Mouse (Mus musculus): Measurements from ENCODE around the gene Alcam. TPM values are rescaled to one million over a fixed set of nuclear protein-coding genes. Genes with fewer than 3 reads are reported as not detected.
A peak's percentile ranks its signal among the peaks of the same experiment; 100 is the strongest.

The Alcam gene
- polyA plus RNA-seq (2015; fragmentation: Nextera tagmentation; extraction: Ambion mirVana): 43.0 and 45.7 TPM in 2 replicates

GRCm38 (mm10) chr16:52453971-52454514 lies at the start of gene Alcam:
Alcam (minus strand) TSS chr16:52454074.
- no peaks in the 10 kb centered on the region for H3K27me3 ChIP-seq (ENCODE audit: control insufficient read depth, insufficient read depth, low read depth, low read length)
- peaks cover 2% of the 10 kb centered on the region; the same call in 1 of the 2 replicates for H3K4me1 ChIP-seq (replicated peaks; ENCODE audit: control insufficient read depth, insufficient read depth, low read length)
- H3K4me3 ChIP-seq (ENCODE audit: low read length): peak within 1 kb of the TSS; percentile 79
- ATAC-seq (ENCODE audit: low read depth): no peak
- no peaks in the 10 kb centered on the region for H3K9me3 ChIP-seq (ENCODE audit: control insufficient read depth, low read length)
- H3K4me2 ChIP-seq (ENCODE audit: low read depth, low read length): peak within 1 kb of the TSS; percentile 89
- WGBS: 2% methylated on average over 14 of the region's 14 CpGs
- H3K9ac ChIP-seq (ENCODE audit: low read length): peak within 1 kb of the TSS; percentile 55
- no peaks in the 10 kb centered on the region for H3K36me3 ChIP-seq (ENCODE audit: control insufficient read depth, insufficient read depth, low read length)
- H3K27ac ChIP-seq (ENCODE audit: low read length): peak within 1 kb of the TSS; percentile 56

GRCm38 (mm10) chr16:52498757-52499335 lies 45.0 kb upstream of the Alcam start:
- H3K4me1 ChIP-seq (replicated peaks; ENCODE audit: control insufficient read depth, insufficient read depth, low read length): no peaks in the 10 kb centered on the region
- H3K4me2 ChIP-seq (ENCODE audit: low read depth, low read length): no peak overlapping the region
- no peak for ATAC-seq (ENCODE audit: low read depth)
- no peak overlapping the region for H3K9ac ChIP-seq (ENCODE audit: low read length)
- no peak overlapping the region for H3K27ac ChIP-seq (ENCODE audit: low read length)
- no peak overlapping the region for H3K4me3 ChIP-seq (ENCODE audit: low read length)
- no peaks in the 10 kb centered on the region for H3K36me3 ChIP-seq (ENCODE audit: control insufficient read depth, insufficient read depth, low read length)
- 49% methylated on average over 4 of the region's 4 CpGs for WGBS
- H3K9me3 ChIP-seq (ENCODE audit: control insufficient read depth, low read length): no peaks in the 10 kb centered on the region
- no peaks in the 10 kb centered on the region for H3K27me3 ChIP-seq (ENCODE audit: control insufficient read depth, insufficient read depth, low read depth, low read length)

DNA sequence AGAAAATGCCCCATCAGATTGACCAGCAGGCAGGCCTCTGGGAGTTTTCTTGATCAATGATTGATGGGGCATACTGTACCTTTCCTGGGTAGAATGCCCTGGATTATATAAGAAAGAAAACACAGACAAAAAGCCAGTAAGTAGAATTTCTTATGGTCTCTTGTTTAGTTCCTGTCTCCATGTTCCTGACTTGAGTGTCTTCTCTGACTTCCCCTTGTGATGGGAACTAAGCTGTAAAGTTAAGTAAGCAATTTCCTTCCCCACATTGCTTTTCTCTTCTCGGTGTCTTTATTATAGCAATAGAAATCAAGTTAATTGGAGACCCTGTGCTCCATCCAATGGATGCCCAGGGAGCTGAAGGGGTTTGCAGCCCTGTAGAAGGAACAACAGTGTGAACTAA lies 36.7 kb upstream of the Alcam start:
- H3K9ac ChIP-seq (ENCODE audit: low read length): no peak overlapping the region
- H3K27me3 ChIP-seq (ENCODE audit: control insufficient read depth, insufficient read depth, low read depth, low read length): no peaks in the 10 kb centered on the region
- H3K4me3 ChIP-seq (ENCODE audit: low read length): no peak overlapping the region
- H3K4me1 ChIP-seq (replicated peaks; ENCODE audit: control insufficient read depth, insufficient read depth, low read length): no peaks in the 10 kb centered on the region
- 78% methylated on average over 1 of the region's 1 CpGs for WGBS
- no peak overlapping the region for H3K4me2 ChIP-seq (ENCODE audit: low read depth, low read length)
- H3K36me3 ChIP-seq (ENCODE audit: control insufficient read depth, insufficient read depth, low read length): no peaks in the 10 kb centered on the region
- no peak overlapping the region for H3K27ac ChIP-seq (ENCODE audit: low read length)
- H3K9me3 ChIP-seq (ENCODE audit: control insufficient read depth, low read length): no peaks in the 10 kb centered on the region
- no peak for ATAC-seq (ENCODE audit: low read depth)

- Histone ChIP-seq H3K27me3 (ENCODE audit: control insufficient read depth, insufficient read depth, low read depth, low read length) (no peaks in the 10 kb centered on the region), H3K9ac (ENCODE audit: low read length) (no peak overlapping the region), H3K4me2 (ENCODE audit: low read depth, low read length) (no peak overlapping the region), H3K36me3 (ENCODE audit: control insufficient read depth, insufficient read depth, low read length) (no peaks in the 10 kb centered on the region), H3K9me3 (ENCODE audit: control insufficient read depth, low read length) (no peaks in the 10 kb centered on the region), H3K4me3 (ENCODE audit: low read length) (no peak overlapping the region), H3K27ac (ENCODE audit: low read length) (no peak overlapping the region), H3K4me1 (replicated peaks; ENCODE audit: control insufficient read depth, insufficient read depth, low read length) (peaks cover 2% of the 10 kb centered on the region; the same call in 1 of the 2 replicates)
- 59% methylated on average over 4 of the region's 4 CpGs for WGBS
- ATAC-seq (ENCODE audit: low read depth): no peak
These were observed 20.4 kb upstream of the Alcam start for GRCm38 (mm10) chr16:52474235-52474634.

GRCm38 (mm10) chr16:52473089-52473488 lies 19.2 kb upstream of the Alcam start:
- peaks cover 2% of the 10 kb centered on the region; the same call in 1 of the 2 replicates for H3K4me1 ChIP-seq (replicated peaks; ENCODE audit: control insufficient read depth, insufficient read depth, low read length)
- no peak overlapping the region for H3K4me3 ChIP-seq (ENCODE audit: low read length)
- H3K27ac ChIP-seq (ENCODE audit: low read length): no peak overlapping the region
- no peaks in the 10 kb centered on the region for H3K27me3 ChIP-seq (ENCODE audit: control insufficient read depth, insufficient read depth, low read depth, low read length)
- no peaks in the 10 kb centered on the region for H3K9me3 ChIP-seq (ENCODE audit: control insufficient read depth, low read length)
- no peak overlapping the region for H3K9ac ChIP-seq (ENCODE audit: low read length)
- H3K36me3 ChIP-seq (ENCODE audit: control insufficient read depth, insufficient read depth, low read length): no peaks in the 10 kb centered on the region
- WGBS: 73% methylated on average over 2 of the region's 2 CpGs
- H3K4me2 ChIP-seq (ENCODE audit: low read depth, low read length): no peak overlapping the region
- no peak for ATAC-seq (ENCODE audit: low read depth)

DNA sequence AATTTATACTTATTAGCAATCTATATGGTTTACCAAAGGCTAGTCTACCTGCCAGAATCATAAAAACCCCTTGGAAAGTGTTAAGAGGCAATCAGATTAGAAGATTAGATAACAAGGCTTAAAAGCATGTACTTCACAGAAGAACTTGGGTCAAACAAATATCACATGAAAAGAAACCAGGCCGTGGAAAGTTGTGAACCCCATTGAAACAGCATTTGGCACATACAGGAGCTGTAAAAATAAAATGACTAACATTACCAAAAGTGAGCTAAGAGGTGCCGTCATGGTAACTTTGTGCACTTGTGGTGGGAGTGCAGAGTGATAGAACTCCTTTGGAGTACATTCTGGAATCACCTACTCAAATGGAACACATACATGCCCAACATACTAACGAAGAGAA lies 18.8 kb upstream of the Alcam start:
- peak; percentile 71 for ATAC-seq (ENCODE audit: low read depth)
- WGBS: 61% methylated on average over 3 of the region's 3 CpGs
- no peak overlapping the region for H3K27ac ChIP-seq (ENCODE audit: low read length)

GRCm38 (mm10) chr16:52472059-52472458 lies 18.2 kb upstream of the Alcam start:
- H3K9ac ChIP-seq (ENCODE audit: low read length): no peak overlapping the region
- H3K4me1 ChIP-seq (replicated peaks; ENCODE audit: control insufficient read depth, insufficient read depth, low read length): peaks cover 2% of the 10 kb centered on the region; the same call in 1 of the 2 replicates
- ATAC-seq (ENCODE audit: low read depth): peak; percentile 51
- H3K27me3 ChIP-seq (ENCODE audit: control insufficient read depth, insufficient read depth, low read depth, low read length): no peaks in the 10 kb centered on the region
- H3K36me3 ChIP-seq (ENCODE audit: control insufficient read depth, insufficient read depth, low read length): no peaks in the 10 kb centered on the region
- H3K4me3 ChIP-seq (ENCODE audit: low read length): no peak overlapping the region
- H3K4me2 ChIP-seq (ENCODE audit: low read depth, low read length): no peak overlapping the region
- no peak overlapping the region for H3K27ac ChIP-seq (ENCODE audit: low read length)
- no peaks in the 10 kb centered on the region for H3K9me3 ChIP-seq (ENCODE audit: control insufficient read depth, low read length)

More for the DNA sequence above, 18.8 kb upstream of the Alcam start:
- Histone ChIP-seq H3K4me2 (ENCODE audit: low read depth, low read length) (no peak overlapping the region), H3K9ac (ENCODE audit: low read length) (no peak overlapping the region), H3K4me1 (replicated peaks; ENCODE audit: control insufficient read depth, insufficient read depth, low read length) (peaks cover 2% of the 10 kb centered on the region; the same call in 1 of the 2 replicates), H3K36me3 (ENCODE audit: control insufficient read depth, insufficient read depth, low read length) (no peaks in the 10 kb centered on the region), H3K4me3 (ENCODE audit: low read length) (no peak overlapping the region), H3K27me3 (ENCODE audit: control insufficient read depth, insufficient read depth, low read depth, low read length) (no peaks in the 10 kb centered on the region), H3K9me3 (ENCODE audit: control insufficient read depth, low read length) (no peaks in the 10 kb centered on the region)

GRCm38 (mm10) chr16:52470881-52471280 lies 17.0 kb upstream of the Alcam start:
- H3K9ac ChIP-seq (ENCODE audit: low read length): no peak overlapping the region
- no peak overlapping the region for H3K4me3 ChIP-seq (ENCODE audit: low read length)
- no peaks in the 10 kb centered on the region for H3K36me3 ChIP-seq (ENCODE audit: control insufficient read depth, insufficient read depth, low read length)
- no peaks in the 10 kb centered on the region for H3K9me3 ChIP-seq (ENCODE audit: control insufficient read depth, low read length)
- no peaks in the 10 kb centered on the region for H3K27me3 ChIP-seq (ENCODE audit: control insufficient read depth, insufficient read depth, low read depth, low read length)
- no peak overlapping the region for H3K27ac ChIP-seq (ENCODE audit: low read length)
- peaks cover 2% of the 10 kb centered on the region; the same call in 1 of the 2 replicates for H3K4me1 ChIP-seq (replicated peaks; ENCODE audit: control insufficient read depth, insufficient read depth, low read length)
- no peak for ATAC-seq (ENCODE audit: low read depth)
- WGBS: 42% methylated on average over 2 of the region's 2 CpGs
- H3K4me2 ChIP-seq (ENCODE audit: low read depth, low read length): no peak overlapping the region

DNA sequence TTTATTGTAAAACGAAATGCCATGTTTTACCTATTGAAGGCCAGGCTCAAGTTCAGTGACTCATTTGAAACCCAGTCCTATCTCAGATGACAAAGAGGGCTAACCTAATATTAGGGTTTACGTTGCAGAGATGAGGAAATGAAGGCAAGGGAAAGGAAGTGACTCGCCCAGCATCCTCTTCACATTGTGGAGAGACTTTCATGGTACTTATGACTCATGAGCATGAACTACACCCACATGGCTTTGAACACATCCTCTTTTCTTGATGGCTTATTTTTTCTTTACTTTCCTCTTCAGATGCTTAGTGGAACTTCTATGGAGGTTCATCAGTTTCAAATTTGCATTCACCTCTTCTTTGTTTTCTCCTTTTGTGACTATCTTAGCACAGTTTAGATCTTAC lies 16.4 kb upstream of the Alcam start:
- Histone ChIP-seq H3K9me3 (ENCODE audit: control insufficient read depth, low read length) (no peaks in the 10 kb centered on the region), H3K4me2 (ENCODE audit: low read depth, low read length) (no peak overlapping the region), H3K9ac (ENCODE audit: low read length) (no peak overlapping the region), H3K27ac (ENCODE audit: low read length) (no peak overlapping the region), H3K4me1 (replicated peaks; ENCODE audit: control insufficient read depth, insufficient read depth, low read length) (peaks cover 2% of the 10 kb centered on the region; the same call in 1 of the 2 replicates), H3K27me3 (ENCODE audit: control insufficient read depth, insufficient read depth, low read depth, low read length) (no peaks in the 10 kb centered on the region), H3K4me3 (ENCODE audit: low read length) (no peak overlapping the region), H3K36me3 (ENCODE audit: control insufficient read depth, insufficient read depth, low read length) (no peaks in the 10 kb centered on the region)
- 76% methylated on average over 3 of the region's 3 CpGs for WGBS
- no peak for ATAC-seq (ENCODE audit: low read depth)
